Mouse (Mus musculus): ENCODE measurements at regions not wholly inside any gene's neighbourhood (a gene's known extent, or its start where the extent isn't known, plus 50 kb on each side); places are given as distances from the start of the nearest gene placed in this dataset.

- TF ChIP-seq CTCF (IDR thresholded peaks at IDR 0.05; ENCODE audit: low read depth) (no peak), EP300 (optimal IDR thresholded peaks at IDR 0.05) (no peak)
Measured at GRCm38 (mm10) chr6:91574414-91574813, 58.7 kb downstream of the Lsm3 start.

Measured in stomach, postnatal 0 days (tissue).